Mouse (Mus musculus) lung, postnatal 36 days (tissue): ENCODE data around the gene Tanc1.

Source experiments
- DNase-seq: peaks from one replicate; pipeline ENCODE4 v3.0.0; 2022; ENCODE audit warnings: mixed read lengths

The Tanc1 gene

GRCm38 (mm10) chr2:59721119-59721518 is 109.3 kb downstream of the Tanc1 start:
- no peak for DNase-seq

DNA sequence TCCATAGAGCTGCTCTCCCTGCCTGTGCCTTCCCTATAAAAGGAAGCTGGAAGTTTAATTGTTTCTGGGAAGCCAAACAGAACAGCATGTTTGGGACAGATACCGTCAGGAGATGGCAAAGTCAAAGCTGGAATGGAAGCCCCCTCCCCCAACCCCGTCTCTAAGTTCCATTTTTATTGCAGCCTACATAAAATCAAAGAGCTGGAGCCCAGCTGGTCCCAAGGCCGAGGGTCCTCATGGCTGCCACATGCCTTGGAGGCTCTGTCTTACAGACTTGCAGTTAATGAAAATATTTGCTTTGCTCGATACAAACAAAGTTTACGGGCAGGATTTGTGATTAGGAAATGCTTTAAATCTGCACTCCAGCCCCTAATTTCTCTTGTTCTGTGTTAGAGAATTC is 109.9 kb downstream of the Tanc1 start:
- DNase-seq: no peak

GRCm38 (mm10) chr2:59723311-59723710 is 111.5 kb downstream of the Tanc1 start:
- no peak for DNase-seq

DNA sequence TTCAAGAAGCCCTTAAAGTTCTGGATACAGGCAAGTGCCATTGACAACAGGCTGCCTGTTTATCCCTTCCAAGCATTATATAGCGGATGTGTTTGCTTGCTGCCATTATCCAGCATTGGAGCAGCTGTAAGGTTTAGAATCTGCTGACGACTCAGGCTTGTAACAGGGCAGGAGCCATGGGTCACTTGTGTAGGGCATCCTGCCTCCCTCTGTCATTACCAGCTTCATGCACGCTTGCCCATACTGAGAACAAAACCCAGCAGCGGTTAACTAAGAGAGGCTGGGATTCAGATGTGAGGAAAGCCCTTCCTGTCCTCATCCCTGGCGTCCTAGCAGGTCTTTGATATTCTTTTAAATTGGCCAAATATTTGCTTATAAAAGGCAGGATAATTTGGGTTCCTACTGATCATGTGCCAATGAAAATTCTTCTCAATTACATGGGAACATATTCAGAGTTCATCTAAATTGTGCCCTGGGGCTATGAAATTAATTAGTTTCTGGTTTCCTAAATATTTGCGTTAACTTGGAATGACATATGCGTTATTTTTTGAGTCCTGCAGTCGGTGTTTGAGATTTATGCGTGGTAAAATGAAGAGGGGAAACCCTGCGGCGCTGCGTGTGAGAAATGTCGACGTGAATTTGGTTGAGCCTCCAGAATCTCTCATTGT is 113.8 kb downstream of the Tanc1 start:
- DNase-seq: no peak

GRCm38 (mm10) chr2:59731831-59732230 is 120.0 kb downstream of the Tanc1 start:
- no peak for DNase-seq

- DNase-seq: no peak
These were observed 121.6 kb downstream of the Tanc1 start for GRCm38 (mm10) chr2:59733410-59733809.

DNA sequence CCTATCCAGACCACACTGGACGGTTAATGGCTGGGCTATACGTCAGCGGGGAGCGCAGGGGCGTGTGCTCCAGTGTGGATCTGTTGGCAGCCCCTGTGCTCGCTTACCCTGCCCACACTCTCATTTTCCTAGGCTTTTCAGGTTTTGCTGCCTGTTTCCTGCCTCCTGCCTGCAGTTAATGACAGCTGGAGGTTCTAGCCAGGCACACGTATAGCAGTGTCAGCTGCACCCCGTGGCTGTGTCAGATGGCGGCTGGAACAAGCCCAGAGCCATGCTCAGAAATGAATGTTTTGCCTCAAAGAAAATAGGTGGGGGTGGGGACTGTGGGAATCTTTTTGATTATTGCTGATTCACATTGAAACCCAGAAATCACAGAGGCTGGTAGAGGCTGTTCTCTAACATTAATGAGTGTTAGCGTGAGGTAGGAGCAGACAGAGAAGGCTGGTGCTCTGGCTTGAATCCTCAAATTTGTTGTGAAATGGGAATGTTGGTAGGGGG is 124.6 kb downstream of the Tanc1 start:
- no peak for DNase-seq

DNA sequence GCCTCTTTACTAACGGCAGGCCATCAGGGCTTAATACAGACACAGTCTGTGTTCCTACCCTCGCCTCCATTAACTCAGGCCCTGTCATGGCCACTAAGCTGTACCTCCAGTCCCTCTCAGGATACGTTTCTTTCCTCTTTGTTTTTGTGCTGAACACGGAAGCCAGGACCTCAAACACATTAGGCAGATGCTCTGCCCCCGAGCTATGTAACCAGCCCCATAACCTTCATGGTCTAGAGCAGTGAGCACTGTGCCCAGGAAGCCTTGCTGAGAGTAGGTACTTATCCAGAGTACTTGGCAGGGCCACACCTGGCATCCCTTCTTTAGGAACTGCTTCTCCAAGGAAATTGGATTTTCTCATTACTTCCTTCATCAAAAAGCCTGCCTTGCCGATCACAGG is 125.5 kb downstream of the Tanc1 start:
- no peak for DNase-seq

GRCm38 (mm10) chr2:59738356-59738755 is 126.5 kb downstream of the Tanc1 start:
- no peak for DNase-seq

DNA sequence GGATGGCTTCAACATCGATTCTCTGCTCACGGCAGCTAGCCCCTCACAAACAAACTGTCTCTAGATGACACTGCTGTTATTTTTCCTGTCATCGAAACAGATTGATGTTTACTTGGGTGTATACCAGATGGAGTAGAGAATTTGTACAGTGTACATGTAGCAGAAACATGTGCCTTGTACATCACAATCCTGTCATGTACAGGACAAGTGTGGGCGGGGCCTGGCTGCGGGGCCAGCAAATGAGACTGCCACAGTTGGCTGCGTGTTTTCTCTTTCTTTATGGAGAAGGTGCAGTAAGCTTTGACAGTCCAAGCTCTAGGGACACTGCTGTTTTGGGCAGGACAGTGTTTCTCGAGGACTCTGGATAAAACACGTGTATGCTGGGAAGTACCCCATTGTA is 127.2 kb downstream of the Tanc1 start:
- no peak for DNase-seq

DNA sequence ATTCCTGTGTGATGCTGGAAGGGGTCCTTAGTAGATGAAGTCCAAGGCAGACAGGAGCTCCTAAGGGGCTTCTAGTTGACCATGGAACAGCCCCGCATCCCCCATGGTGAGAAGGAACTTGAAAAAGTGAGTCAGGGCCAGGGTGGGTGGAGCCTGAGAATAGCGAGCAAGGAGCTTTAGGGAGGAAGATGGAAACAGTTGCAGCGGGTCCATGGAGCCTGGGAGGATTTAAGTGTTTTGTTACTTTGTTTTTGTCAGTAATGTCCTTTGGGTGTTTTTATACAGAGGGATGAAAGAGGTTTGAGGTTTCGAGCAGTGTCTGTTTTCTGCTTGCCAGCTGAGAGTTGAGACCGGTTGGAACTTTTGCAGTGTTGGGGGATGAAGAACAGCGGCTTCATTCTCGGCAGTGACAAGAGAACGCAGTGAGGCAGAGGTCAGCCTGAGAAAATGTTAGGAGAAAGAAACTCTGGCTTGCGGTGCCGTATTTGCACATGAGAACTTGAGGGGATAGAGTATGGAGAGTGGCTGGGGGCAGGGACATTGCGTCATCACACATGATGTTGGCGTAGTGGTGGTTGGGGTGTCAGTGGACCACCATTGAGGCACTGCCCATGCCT is 130.8 kb downstream of the Tanc1 start:
- DNase-seq: peak; percentile 55

- peak; percentile 81 for DNase-seq
These were observed 133.6 kb downstream of the Tanc1 start for GRCm38 (mm10) chr2:59745428-59745827.

DNA sequence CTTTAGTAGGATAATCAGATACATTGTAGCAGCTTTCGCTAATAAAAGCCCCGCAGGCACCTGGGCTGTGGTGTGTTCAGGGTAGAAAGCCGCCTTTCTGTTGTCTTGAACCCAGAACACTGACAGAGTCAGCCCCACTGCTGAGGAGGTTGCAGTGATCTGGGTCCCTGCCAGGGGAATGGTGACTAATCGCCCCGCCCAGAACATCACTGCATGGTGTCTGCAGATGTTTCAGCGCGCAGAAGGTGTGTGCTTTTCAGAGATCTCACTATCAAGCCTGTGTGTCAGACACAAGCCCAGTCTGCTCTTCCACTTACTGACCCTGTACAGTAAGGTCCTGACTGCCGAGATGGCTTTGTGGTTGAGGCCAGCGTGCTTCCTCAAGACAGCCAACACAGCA is 134.2 kb downstream of the Tanc1 start:
- peak; percentile 38 for DNase-seq

GRCm38 (mm10) chr2:59747757-59748156 is 135.9 kb downstream of the Tanc1 start:
- no peak for DNase-seq

- DNase-seq: peak; percentile 56
These were observed 137.5 kb downstream of the Tanc1 start for GRCm38 (mm10) chr2:59749371-59749770.

DNA sequence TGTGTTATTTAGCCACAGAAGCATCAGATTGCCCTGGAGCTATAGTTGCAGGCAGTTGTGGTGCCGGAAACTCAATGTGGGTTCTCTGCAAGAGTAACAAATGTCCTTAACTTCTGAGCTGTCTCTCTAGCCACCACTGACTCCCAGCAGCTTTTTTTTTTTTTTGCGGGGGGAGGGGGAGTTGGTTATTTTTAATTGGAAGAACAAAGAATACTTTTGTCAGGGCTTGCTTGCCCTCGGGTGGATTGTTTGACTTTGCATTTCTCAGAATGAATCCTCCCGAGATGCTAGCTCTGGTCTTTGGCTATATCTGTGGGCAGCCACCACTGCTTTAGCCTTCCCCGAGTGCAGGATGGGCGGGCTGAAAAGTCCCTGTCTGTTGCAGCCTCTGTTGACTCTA is 139.3 kb downstream of the Tanc1 start:
- DNase-seq: no peak

DNA sequence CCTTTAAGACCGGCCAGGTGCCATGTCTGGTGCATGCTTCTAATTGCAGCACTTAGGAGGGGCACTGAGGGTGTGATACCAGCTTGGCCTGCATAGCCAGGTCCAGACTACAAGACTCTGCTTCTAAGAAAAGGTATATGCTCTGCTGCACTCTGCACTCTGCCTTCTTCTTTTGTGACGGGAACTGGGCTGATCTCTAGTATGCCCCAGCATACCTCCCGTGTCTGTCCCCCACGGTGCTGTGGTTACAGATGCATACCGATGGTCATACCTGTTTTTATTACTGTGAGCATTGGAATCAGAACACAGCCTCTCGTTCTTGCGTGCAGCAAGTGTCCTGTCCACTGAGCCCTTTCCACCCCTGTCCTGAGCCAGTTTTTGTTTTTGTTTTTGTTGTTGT is 140.3 kb downstream of the Tanc1 start:
- DNase-seq: no peak

DNA sequence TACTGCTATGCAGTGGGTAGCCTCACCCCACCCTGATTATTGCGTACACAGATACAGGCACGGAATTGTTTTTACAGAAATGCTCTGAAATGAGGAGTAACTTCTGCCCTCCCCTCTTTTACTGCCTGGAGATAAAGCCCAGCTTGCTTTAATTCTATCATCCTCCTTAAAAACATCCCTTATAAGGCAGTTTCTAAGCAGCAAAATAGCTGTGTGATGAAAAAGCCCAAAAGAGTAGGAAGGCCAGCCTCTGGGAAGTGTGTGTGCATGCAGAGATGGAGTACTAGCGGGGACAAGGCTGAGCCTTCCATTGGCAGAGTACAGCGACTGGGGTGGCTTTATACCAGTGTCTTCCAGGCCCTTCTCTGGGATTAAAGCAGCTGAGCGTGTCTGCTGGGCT is 140.9 kb downstream of the Tanc1 start:
- DNase-seq: no peak

GRCm38 (mm10) chr2:59756137-59756753 is 144.4 kb downstream of the Tanc1 start:
- no peak for DNase-seq

GRCm38 (mm10) chr2:59757015-59757414 is 145.2 kb downstream of the Tanc1 start:
- no peak for DNase-seq

DNA sequence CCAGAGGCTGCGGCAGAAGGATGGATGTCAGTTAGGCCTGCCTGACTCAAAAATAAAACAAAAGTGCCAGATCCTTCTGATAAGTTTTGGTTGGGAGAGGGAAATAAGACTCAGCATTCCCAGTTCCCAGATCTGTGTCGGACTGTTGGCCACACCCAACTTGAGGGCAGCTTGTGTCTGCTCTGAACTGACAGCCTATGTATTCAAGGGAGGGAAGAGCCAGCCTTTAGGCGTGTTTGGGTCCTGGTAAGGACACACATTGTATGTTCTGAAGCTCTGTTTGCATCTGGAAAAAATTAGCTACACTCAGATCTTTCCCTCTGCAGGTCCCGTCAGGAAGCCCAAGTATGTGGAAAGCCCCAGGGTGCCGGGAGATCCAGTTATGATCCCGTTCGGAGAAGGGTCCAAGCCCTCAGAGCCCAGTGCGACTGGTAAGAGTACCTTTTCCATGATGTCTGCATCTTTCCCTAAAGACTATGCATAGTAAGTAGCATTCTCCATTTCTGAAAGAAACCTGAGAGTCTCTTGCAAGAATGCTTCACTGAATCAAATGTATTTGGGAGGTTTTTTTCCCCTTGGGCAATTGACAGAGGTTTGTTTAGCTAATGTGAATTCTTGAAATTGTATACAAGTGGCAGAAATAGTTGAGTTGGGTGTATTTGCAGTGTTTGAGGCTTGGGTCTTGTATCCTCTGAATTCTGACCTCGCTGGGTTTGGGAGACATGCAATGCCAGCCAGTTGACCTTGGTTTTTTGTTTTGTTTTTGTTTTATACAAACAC is 146.5 kb downstream of the Tanc1 start:
- DNase-seq: no peak

GRCm38 (mm10) chr2:59760731-59761130 is 148.9 kb downstream of the Tanc1 start:
- peak; percentile 71 for DNase-seq

GRCm38 (mm10) chr2:59761183-59761582 is 149.3 kb downstream of the Tanc1 start:
- no peak for DNase-seq
